Mouse (Mus musculus) Patski (cell line): ENCODE data around the gene Lnx2. TPM values are rescaled to one million over a fixed set of nuclear protein-coding genes. Genes with fewer than 3 reads are reported as not detected.

Source experiments
- ATAC-seq: fragments of 100-300 bp; one replicate; pipeline ENCODE4 v1.8.0; 2021
- CTCF ChIA-PET: fragments of 350-600 bp; sonication (Branson Sonifier 250); formaldehyde crosslinking; loops from one replicate; lab custom pipeline; 2022; ENCODE audit warnings: inconsistent platforms; lab: Charles Lee
- POLR2A ChIA-PET: fragments of 350-600 bp; sonication (Branson Sonifier 250); formaldehyde crosslinking; loops from one replicate; lab custom pipeline; 2022; ENCODE audit warnings: antibody characterized with exemption, inconsistent platforms; lab: Charles Lee
- DNase-seq: peaks from one replicate; pipeline ENCODE4 v3.0.0-alpha.2; 2011; ENCODE audit warnings: low read depth, low spot score
- H3K27me3 ChIP-seq: fragments of 371-371 bp; one replicate; pipeline ENCODE4 v1.5.1; 2021
- CTCF ChIP-seq: fragments of 100-300 bp; IDR thresholded peaks from one replicate; pipeline ENCODE4 v1.5.1; 2021
- in situ Hi-C: fragments of 300-500 bp; cut with MboI; formaldehyde crosslinking; loops from 3 replicates; pipeline ENCODE4 v1.11.1; 2018; ENCODE audit warnings: low pct_unique_long_range_greater_than_20kb, mixed read lengths
- polyA plus RNA-seq: library from polyadenylated mRNA; unstranded; gene quantifications from one replicate; pipeline ENCODE4 v1.2.3, GENCODE M21; 2021

Lnx2 gene
- polyA plus RNA-seq, 1 experiment from 2014 or later = 15.4 TPM

DNA sequence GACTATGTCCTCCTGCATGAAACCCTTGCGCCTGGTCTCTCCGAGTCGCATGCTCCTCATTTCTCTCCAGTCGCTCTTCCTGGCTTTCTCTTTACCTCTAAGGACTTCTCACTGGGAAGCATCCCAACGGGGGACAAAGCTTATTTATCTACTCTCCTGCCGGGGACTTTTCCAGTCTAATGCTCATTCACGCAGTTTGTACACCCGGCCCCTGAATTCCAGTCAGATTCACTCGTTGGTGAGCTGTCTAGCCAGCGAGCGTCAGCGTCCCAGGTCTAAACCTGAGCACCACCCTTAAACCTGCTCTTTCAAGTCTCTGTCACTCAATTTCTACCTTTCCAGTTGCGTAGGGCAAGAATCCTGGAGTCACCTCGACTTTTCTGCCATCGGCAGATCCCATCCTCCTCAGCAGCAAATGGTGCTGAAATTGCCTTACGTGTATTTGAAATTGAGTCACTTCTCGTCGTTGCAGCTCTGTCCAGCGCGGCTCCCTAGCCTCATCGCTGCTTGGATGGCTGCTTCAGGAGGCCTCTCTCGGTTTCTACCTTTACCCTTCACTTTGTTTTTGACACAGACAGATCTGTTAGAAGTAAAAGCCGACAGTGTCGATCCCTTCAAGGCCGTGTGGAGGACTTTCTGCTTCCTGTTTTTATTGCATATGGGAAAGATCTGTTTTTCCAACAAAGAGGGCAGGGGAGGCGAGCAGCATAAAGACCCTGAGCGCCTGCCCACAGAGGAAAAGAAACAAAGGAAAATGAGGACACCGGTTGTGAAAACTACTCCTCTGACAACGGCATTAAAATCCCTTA is 24.7 kb downstream of the Lnx2 start:
- in situ Hi-C loops = no loop called here
- DNase-seq = no peak
- ATAC-seq = no peak
- POLR2A ChIA-PET = no interaction called here
- no peaks in the 10 kb centered on the region for H3K27me3 ChIP-seq
- no peak for TF ChIP-seq CTCF
- CTCF ChIA-PET = interaction anchor here (1.0 to 1.4 kb wide), 2 partner anchors 14 to 39 kb away, joined by 3 read pairs; no protein-coding TSS in a partner anchor

DNA sequence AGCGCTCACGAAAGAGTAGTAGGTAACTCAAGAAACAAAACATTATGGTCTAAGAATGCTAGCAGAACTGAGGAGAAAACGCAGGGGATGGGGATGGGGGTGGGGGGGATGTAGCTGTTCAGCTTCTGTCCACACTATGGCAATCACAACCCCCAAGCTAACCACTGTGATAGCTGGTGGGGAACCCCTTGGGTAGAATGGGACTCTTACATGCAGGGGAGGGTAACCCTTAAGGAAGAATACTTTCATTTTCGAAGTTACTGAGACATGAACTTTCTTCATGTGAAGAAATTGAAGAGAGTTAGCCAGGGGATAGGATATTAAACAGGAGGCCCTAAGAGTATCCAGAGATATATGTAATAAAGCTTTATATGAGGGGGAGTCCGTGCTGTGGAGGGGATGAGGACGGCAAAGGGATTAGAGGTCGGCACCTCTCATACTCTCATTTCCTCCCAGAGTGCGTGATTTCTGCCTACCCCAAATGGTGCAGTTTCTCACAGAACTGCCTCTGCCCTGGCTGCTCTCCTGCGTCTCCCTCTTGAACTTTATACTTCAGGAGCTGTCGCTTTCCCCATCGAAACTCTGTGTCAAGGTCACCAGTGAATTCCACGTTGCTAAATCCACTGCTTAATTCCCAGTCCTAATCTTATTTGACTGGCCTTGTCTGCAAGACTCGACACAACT is 25.4 kb downstream of the Lnx2 start:
- POLR2A ChIA-PET = interaction anchor here (1.7 kb wide), 1 partner anchor 25 kb away, joined by 5 read pairs; no protein-coding TSS in a partner anchor
- DNase-seq = no peak
- no peak for TF ChIP-seq CTCF
- CTCF ChIA-PET = interaction anchor here (0.6 to 1.0 kb wide), 2 partner anchors 40 to 795 kb away, joined by 3 read pairs; no protein-coding TSS in a partner anchor
- H3K27me3 ChIP-seq = no peaks in the 10 kb centered on the region
- ATAC-seq = no peak
- in situ Hi-C loops = no loop called here

GRCm38 (mm10) chr5:147049544-147050209 is 26.7 kb downstream of the Lnx2 start:
- in situ Hi-C loops = no loop called here
- no peak for DNase-seq
- H3K27me3 ChIP-seq = no peaks in the 10 kb centered on the region
- no peak for ATAC-seq
- TF ChIP-seq CTCF = no peak
- ChIA-PET POLR2A (interaction anchor here (1.7 kb wide), 1 partner anchor 26 kb away, joined by 5 read pairs; no protein-coding TSS in a partner anchor), CTCF (interaction anchor here (0.6 to 2.2 kb wide), 3 partner anchors 8 to 794 kb away, joined by 3 to 10 read pairs (median 4); no protein-coding TSS in a partner anchor)

DNA sequence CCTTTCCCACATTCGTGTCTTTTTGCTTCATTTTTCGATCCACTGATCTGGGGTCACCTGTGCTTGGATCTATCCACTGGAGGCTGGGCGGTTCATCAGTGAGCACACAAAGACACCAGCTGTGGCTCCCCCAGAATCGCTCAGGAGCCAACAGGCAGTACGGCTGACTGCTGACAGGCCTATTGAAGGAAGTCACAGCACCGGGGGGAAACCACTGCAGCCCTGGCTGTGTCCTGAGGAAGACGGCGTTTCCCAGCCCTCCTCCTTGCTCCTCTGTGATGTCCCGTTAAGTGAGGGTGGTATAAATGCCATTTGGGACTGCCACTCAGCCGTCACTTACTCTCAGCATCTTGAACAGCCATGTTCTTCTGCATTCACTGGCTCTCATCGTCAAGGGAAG is 30.5 kb downstream of the Lnx2 start:
- ChIA-PET CTCF (interaction anchor here (1.4 to 1.8 kb wide), 2 partner anchors 12 to 85 kb away, joined by 3 to 8 read pairs; no protein-coding TSS in a partner anchor), POLR2A (interaction anchor here (0.6 to 1.3 kb wide), 3 partner anchors 11 to 48 kb away, joined by 3 to 5 read pairs (median 3); no protein-coding TSS in a partner anchor)
- in situ Hi-C loops = no loop called here
- H3K27me3 ChIP-seq = no peaks in the 10 kb centered on the region
- ATAC-seq (no peak), DNase-seq (no peak)
- no peak for TF ChIP-seq CTCF

DNA sequence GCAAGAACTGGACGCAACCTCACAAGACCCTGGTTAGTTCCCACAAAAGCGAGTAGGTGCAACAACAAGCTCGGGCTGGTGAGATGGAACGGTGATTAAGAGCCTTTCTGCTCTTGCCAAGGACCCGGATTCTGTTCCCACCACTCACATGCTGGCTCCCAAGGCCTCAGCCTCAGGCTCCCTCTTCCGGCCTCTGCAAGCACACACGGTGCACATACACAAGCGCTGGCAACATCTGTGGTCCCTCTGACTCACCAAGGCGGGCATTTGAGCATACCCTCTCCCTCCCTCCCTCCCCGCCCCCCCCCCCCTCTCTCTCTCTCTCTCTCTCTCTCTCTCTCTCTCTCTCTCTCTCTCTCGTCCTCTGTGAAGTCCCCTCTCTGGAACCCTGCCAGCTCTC is 31.1 kb downstream of the Lnx2 start:
- in situ Hi-C loops = no loop called here
- ChIA-PET POLR2A (interaction anchor here (0.6 kb wide), 1 partner anchor 39 kb away, joined by 3 read pairs; no protein-coding TSS in a partner anchor), CTCF (no interaction called here)
- DNase-seq = no peak
- H3K27me3 ChIP-seq = no peaks in the 10 kb centered on the region
- TF ChIP-seq CTCF = no peak
- ATAC-seq = no peak

GRCm38 (mm10) chr5:147043240-147043844 is 33.0 kb downstream of the Lnx2 start:
- POLR2A ChIA-PET = interaction anchor here (1.0 kb wide), 1 partner anchor 21 kb away, joined by 3 read pairs; no protein-coding TSS in a partner anchor
- no peak for ATAC-seq
- peak; percentile 22 for DNase-seq
- CTCF ChIA-PET = interaction anchor here (0.8 kb wide), 1 partner anchor 29 kb away, joined by 3 read pairs; no protein-coding TSS in a partner anchor
- in situ Hi-C loops = no loop called here
- TF ChIP-seq CTCF = no peak
- H3K27me3 ChIP-seq = no peaks in the 10 kb centered on the region

DNA sequence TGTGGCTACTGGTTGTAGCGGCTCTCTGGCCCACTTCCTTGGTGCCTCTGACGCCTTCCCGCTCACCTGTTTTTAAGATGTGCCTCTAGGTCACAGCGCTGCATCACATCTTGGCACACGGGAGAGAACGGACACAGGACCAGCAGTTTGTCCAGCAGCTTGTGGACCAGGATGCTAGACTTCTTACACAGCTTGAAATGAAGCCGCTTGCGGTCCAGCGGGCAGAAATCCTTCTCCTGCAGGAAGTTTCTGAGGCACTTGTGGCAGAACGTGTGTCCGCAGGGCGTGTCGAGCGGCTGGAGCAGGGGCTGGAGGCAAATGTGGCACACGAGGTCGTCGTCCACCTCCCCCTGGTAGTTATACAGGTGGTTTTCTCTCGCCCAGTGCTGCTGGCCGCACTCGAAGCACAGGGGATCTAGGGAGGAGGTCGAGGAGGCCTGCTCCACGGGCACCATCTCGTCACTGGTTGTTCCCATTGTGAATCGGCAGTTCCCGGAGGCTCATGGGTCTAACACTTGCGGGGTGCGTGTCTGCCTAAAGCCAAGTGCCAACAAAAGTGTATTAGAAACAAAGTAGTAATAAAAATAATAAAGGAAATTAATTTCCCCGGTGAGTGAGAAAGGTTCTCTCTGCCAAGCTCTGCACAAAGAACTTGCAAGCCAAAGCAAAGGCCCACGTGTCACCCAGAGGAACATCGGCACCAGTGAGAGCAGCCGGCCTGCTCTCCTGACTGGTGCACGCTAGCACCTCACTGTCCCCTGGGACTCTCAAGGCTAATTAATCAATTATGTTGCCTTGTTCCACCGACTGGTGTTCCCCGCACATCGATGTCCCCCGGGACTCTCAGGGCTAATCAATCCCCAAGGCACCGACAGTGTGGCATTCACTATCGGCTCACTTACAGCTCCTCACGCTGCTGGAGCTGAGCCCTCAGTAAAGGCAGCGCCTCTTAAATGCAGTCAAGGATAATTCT is 34.1 kb downstream of the Lnx2 start:
- in situ Hi-C loops = no loop called here
- CTCF ChIA-PET = no interaction called here
- POLR2A ChIA-PET = interaction anchor here (1.0 kb wide), 1 partner anchor 20 kb away, joined by 3 read pairs; no protein-coding TSS in a partner anchor
- DNase-seq (no peak), ATAC-seq (no peak)
- no peaks in the 10 kb centered on the region for H3K27me3 ChIP-seq
- no peak for TF ChIP-seq CTCF

GRCm38 (mm10) chr5:147039394-147039793 is 37.0 kb downstream of the Lnx2 start:
- DNase-seq = no peak
- CTCF ChIA-PET = interaction anchor here (1.4 kb wide), 1 partner anchor 8 kb away, joined by 4 read pairs; no protein-coding TSS in a partner anchor

More at GRCm38 (mm10) chr5:147039394-147039793, 37.0 kb downstream of the Lnx2 start:
- POLR2A ChIA-PET = no interaction called here
- no peaks in the 10 kb centered on the region for H3K27me3 ChIP-seq
- no peak for TF ChIP-seq CTCF
- in situ Hi-C loops = no loop called here
- ATAC-seq = no peak
